Mouse (Mus musculus) heart, postnatal 0 days (tissue): ENCODE data around the gene Atoh7.

Experiments used
- CTCF ChIP-seq: IDR thresholded peaks from 2 replicates; pipeline ENCODE4 v1.5.1; 2016; ENCODE audit warnings: antibody characterized with exemption, control low read depth, low read depth
- EP300 ChIP-seq: IDR thresholded peaks from 2 replicates; pipeline ENCODE4 v1.6.1; 2016; ENCODE audit warnings: antibody characterized with exemption, low read depth

DNA sequence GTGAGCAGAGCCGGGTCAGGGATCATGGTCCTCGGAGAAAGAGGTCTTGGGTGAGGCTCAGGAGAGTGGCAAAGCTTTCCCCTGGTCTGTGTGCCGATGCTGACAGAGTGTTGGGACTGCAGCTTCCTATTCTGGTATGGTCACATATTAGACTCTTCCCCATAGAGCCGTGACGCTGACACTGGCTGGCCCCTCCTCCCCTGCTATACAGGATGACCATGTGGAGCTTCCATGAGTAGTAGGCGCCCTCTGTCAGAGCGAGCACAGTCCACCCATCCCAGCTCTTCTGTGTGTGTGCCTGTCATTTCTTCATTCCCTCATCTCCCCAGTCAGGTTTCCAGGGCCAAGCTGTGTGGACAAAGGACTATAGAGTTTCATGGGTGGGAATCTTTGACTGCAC, 36.1 kb upstream of the Atoh7 start:
- TF ChIP-seq EP300: no peak
- TF ChIP-seq CTCF: no peak
